Mouse (Mus musculus): Measurements from ENCODE around the gene Zbtb11. TPM values are rescaled to one million over a fixed set of nuclear protein-coding genes. Genes with fewer than 3 reads are reported as not detected.
"Not testable (repeated sequence)": the region's sequence is repeated elsewhere in the genome, so short reads cannot be mapped to it uniquely, and the experiment has no call there.

The Zbtb11 gene
- polyA plus RNA-seq, 1 experiment from 2014 or later = 19.9 TPM

GRCm38 (mm10) chr16:56027854-56028629, 54.4 kb downstream of the Zbtb11 start:
- H3K4me2 ChIP-seq = peak overlapping the region; percentile 69
- H3K9ac ChIP-seq = peak overlapping the region; percentile 92
- peaks cover 20% of the 10 kb centered on the region for H3K4me1 ChIP-seq
- H3K27me3 ChIP-seq = no peaks in the 10 kb centered on the region
- H3K36me3 ChIP-seq = peaks cover 28% of the 10 kb centered on the region
- peak overlapping the region; percentile 89 for H3K4me3 ChIP-seq (replicated peaks)
- no peaks in the 10 kb centered on the region for H3K9me3 ChIP-seq (replicated peaks)
- ATAC-seq (replicated peaks; ENCODE audit: low FRiP score) = no peak
- H3K27ac ChIP-seq = no peak overlapping the region
- 27% methylated on average over 12 of the region's 12 CpGs for WGBS

DNA sequence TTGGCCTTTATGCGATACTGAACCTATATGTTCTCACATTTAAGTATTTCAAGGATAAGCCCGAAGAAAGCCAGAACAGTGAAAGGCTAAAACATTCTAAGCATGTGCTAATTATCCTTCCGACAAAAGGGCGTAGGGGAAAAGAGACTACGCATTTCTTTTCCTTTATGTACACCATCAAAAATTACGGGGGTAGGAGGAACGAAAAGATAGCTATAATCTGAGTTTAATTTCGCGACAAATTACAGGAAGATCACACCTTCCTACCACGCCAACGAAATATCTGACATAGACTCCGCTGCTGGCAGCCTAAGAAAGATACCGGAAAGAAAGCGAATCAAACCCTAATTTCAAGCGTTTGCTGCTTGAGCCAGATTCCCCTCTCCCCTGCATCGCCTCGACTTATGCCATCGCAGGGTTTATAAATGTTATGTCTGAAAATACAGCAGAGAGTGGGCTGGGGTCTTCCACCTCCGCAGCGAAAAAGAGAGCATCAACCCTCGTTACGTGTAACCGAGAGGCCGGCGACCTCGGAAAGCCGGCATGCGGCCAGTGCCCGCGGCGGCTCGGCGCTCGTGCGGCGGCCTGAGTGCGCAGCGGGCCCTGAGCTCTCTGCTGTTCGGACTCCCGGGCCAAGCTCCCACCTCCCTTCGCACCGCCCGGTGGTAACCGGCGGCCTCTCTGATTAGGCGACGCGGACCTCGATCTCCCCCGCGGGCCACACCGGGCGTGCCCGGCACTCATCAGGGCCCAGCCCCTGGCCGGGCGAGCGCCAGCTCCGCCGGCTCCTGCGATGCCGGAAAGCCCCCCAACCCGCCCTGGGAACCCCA, 55.3 kb downstream of the Zbtb11 start:
- Histone ChIP-seq H3K27ac (peak overlapping the region; percentile 92), H3K4me1 (peaks cover 20% of the 10 kb centered on the region), H3K27me3 (no peaks in the 10 kb centered on the region), H3K4me2 (peak overlapping the region; percentile 69), H3K36me3 (peaks cover 36% of the 10 kb centered on the region), H3K9ac (peak overlapping the region; percentile 92), H3K4me3 (replicated peaks) (peak overlapping the region; percentile 89), H3K9me3 (replicated peaks) (no peaks in the 10 kb centered on the region)
- ATAC-seq (replicated peaks; ENCODE audit: low FRiP score) = peak; percentile 92
- WGBS = under 1% methylated on average over 62 of the region's 62 CpGs

GRCm38 (mm10) chr16:56029661-56030082, 56.0 kb downstream of the Zbtb11 start, which contains the start of gene Pcnp:
Gene Pcnp (minus strand): TSS chr16:56029739.
- Histone ChIP-seq H3K27me3 (no peaks in the 10 kb centered on the region), H3K9ac (peak within 1 kb of the TSS; percentile 92), H3K27ac (peak within 1 kb of the TSS; percentile 92), H3K36me3 (peaks cover 42% of the 10 kb centered on the region), H3K4me1 (peaks cover 20% of the 10 kb centered on the region), H3K4me3 (replicated peaks) (peak within 1 kb of the TSS; percentile 89), H3K9me3 (replicated peaks) (no peaks in the 10 kb centered on the region), H3K4me2 (peak within 1 kb of the TSS; percentile 69)
- ATAC-seq (replicated peaks; ENCODE audit: low FRiP score) = peak; percentile 99
- under 1% methylated on average over 39 of the region's 39 CpGs for WGBS

DNA sequence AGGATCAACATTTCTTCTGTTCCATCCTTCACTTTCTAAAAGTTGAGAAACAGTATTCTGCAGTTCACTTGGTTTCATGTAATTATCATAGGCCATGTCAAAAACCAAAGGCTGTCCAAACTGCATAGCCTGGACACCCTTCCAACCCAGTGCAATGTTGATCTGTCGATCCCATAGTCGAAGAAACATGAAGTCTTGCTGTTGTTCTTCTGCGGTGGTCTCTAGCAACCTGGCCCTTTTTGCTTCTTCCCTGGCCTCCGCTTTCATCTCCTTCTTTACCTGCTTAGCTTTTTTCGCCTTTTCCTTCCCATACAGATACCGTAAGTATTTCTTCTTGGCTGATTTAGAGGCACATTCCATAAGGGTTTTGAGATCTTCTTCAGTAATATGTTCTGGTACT, 60.9 kb downstream of the Zbtb11 start:
- Histone ChIP-seq H3K27ac (no peak overlapping the region), H3K27me3 (no peaks in the 10 kb centered on the region), H3K4me1 (peaks cover 23% of the 10 kb centered on the region), H3K36me3 (peaks cover 33% of the 10 kb centered on the region), H3K9me3 (replicated peaks) (no peaks in the 10 kb centered on the region), H3K4me2 (no peak overlapping the region), H3K9ac (no peak overlapping the region), H3K4me3 (replicated peaks) (no peak overlapping the region)
- 98% methylated on average over 6 of the region's 6 CpGs for WGBS
- no peak for ATAC-seq (replicated peaks; ENCODE audit: low FRiP score)

DNA sequence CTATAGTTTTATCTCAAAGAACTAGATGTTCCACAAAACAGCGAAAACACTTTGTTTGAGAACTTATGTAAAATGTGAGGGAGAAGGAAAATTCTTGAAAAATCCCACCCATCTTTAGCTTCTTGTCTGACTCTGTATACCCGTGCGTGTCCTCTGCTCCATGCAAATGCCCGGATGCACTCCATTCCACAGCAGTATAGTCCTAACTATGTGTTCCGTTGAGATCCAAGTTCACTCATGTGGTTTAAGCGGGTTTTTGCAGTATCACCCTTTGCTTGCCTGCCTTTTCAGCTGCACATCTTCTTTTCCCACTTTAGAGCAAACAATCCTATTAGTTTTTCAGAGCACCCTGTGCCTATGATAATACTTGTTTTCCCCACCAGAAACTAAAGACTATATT, 62.8 kb downstream of the Zbtb11 start:
- Histone ChIP-seq H3K4me2 (peak overlapping the region; percentile 65), H3K4me3 (replicated peaks) (peak overlapping the region; percentile 98), H3K27me3 (no peaks in the 10 kb centered on the region), H3K4me1 (peaks cover 15% of the 10 kb centered on the region), H3K9me3 (replicated peaks) (no peaks in the 10 kb centered on the region), H3K9ac (peak overlapping the region; percentile 91), H3K27ac (no peak overlapping the region), H3K36me3 (peaks cover 33% of the 10 kb centered on the region)
- no peak for ATAC-seq (replicated peaks; ENCODE audit: low FRiP score)
- 54% methylated on average over 6 of the region's 6 CpGs for WGBS

DNA sequence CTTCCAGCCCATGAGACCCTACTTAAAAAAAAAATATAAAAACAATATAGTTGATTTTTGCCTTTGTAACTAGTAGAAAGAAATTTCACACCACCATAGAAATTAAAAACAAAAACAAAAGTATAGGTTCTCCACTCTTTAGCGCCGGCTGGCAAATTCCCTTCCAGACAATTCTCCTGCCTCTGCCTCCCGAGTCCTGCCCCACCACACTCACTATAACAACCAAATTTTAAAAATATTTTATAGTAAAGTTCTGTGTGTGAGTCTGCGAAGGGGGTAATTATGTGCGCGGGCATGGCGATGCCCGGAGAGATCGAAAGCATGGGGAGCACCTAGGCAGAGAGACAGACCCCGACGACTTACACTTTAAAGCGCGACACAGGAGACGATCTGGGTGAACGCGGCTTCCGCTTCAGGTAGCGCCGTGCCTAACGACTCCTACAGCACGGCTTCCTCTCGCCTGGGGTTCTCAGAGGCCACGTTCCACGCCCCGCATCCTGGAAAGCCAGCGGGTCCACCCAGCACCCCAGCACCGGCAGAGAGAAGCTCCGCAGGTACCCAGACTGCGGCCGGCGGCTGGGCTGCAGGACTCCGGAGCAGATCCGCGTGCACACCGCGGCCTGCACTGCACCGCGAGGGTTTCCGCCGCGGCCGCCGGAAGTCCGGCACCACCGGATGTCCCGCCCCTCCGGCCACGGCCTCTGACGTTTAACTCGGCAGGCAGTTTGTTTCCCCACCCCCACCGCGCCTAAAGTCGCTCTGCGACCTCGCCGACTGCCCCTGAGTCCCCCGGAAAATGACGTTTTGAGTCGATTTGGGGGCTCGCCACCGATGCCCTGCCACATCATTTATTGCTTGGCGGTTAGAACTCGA, 63.7 kb downstream of the Zbtb11 start, which contains the start of gene Trmt10c:
Gene Trmt10c, minus strand, starts transcription at position 682 of the 873 bp plus-strand sequence.
- peak within 1 kb of the TSS; percentile 98 for H3K4me3 ChIP-seq (replicated peaks)
- H3K4me2 ChIP-seq = peak within 1 kb of the TSS; percentile 65
- ATAC-seq (replicated peaks; ENCODE audit: low FRiP score) = peak; percentile 100
- peaks cover 15% of the 10 kb centered on the region for H3K4me1 ChIP-seq
- H3K36me3 ChIP-seq = peaks cover 25% of the 10 kb centered on the region
- H3K27me3 ChIP-seq = no peaks in the 10 kb centered on the region
- peak within 1 kb of the TSS; percentile 91 for H3K9ac ChIP-seq
- WGBS = under 1% methylated on average over 63 of the region's 63 CpGs
- no peaks in the 10 kb centered on the region for H3K9me3 ChIP-seq (replicated peaks)
- peak within 1 kb of the TSS; percentile 93 for H3K27ac ChIP-seq

GRCm38 (mm10) chr16:56038090-56038489, 64.4 kb downstream of the Zbtb11 start:
- peak overlapping the region; percentile 91 for H3K9ac ChIP-seq
- peak overlapping the region; percentile 65 for H3K4me2 ChIP-seq
- peak overlapping the region; percentile 98 for H3K4me3 ChIP-seq (replicated peaks)
- peak overlapping the region; percentile 93 for H3K27ac ChIP-seq
- H3K9me3 ChIP-seq (replicated peaks) = no peaks in the 10 kb centered on the region
- WGBS = 34% methylated on average over 8 of the region's 8 CpGs
- no peaks in the 10 kb centered on the region for H3K27me3 ChIP-seq
- peaks cover 15% of the 10 kb centered on the region for H3K4me1 ChIP-seq
- peaks cover 18% of the 10 kb centered on the region for H3K36me3 ChIP-seq
- peak; percentile 40 for ATAC-seq (replicated peaks; ENCODE audit: low FRiP score)

DNA sequence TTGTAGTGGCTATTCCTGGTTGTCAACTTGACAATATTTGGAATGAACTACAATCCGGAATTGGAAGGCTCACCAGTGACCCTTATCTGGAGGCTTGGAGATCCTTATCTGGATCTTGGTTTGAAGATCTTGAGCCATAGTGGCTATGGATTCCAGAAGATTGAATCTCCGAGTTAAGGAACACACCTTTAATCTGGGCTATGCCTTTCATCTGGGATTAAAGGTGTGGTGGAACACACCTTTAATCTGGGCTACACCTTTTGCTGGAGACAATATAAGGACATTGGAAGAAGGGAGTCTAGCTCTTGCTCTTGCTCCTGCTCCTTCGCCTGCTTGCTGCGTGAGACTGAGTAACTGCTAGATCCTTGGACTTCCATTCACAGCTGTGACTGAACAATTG, 74.4 kb downstream of the Zbtb11 start, which contains the start of gene Senp7:
Gene Senp7, plus strand, starts transcription at position 301 of the 400 bp plus-strand sequence.
- H3K9ac ChIP-seq; H3K4me2 ChIP-seq; H3K4me3 ChIP-seq (replicated peaks); ATAC-seq (replicated peaks; ENCODE audit: low FRiP score); H3K36me3 ChIP-seq; H3K27me3 ChIP-seq; H3K27ac ChIP-seq; H3K4me1 ChIP-seq; H3K9me3 ChIP-seq (replicated peaks): not testable (repeated sequence)
- WGBS = no CpG with 5 or more reads among the region's 4 CpGs

DNA sequence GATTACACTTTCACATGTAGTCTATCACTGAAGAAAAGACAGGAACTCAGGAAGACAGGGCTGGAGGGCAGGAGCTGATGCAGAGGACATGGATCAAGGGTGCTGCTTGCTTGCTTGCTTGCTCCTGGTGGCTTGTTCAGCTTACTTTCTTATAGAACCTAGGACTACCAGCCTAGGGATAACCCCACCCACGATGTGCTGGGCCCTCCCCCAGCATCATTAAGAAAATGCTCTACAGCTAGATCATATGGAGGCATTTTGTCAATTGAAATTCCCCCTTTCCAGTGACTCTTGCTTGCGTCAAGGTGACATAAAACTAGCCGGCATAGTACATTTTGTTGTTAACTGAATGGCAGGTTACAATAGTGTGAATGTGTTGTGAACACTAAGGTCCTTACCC, 82.2 kb downstream of the Zbtb11 start:
- Histone ChIP-seq H3K9ac (no peak overlapping the region), H3K4me2 (no peak overlapping the region), H3K4me1 (no peaks in the 10 kb centered on the region), H3K36me3 (no peaks in the 10 kb centered on the region), H3K27me3 (no peaks in the 10 kb centered on the region), H3K4me3 (replicated peaks) (no peak overlapping the region), H3K9me3 (replicated peaks) (no peaks in the 10 kb centered on the region), H3K27ac (no peak overlapping the region)
- WGBS = 80% methylated on average over 3 of the region's 3 CpGs
- no peak for ATAC-seq (replicated peaks; ENCODE audit: low FRiP score)

DNA sequence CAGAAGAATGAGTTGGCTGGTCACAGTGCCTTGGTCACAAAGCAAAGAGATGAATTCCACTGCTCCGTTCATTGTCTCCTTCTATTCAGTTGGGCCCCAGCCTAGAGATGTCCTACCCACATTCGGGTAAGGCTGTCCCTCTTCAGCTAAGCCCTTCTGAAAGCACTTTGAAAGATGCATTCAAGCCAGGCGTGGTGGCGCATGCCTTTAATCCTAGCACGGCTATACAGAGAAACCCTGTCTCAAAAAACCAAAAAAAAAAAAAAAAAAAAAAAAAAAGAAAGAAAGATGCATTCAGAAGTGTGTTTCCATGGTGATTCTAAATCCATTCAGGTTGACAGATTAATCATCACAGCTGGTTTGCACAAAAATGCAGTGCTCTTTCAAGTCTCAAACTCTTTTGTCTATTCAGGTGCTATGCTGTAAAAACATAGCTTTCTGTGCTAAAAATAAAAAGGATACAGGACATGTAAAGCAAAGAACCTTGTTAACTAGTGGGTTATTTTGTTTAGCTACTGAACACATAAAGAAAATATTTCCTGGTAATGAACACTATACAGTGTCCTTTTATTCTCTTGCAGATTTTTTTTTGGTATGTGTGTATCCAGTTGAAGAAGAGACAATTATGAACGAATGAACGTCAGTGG, 83.4 kb downstream of the Zbtb11 start:
- H3K4me1 ChIP-seq = no peaks in the 10 kb centered on the region
- WGBS = 82% methylated on average over 7 of the region's 7 CpGs
- H3K9ac ChIP-seq = no peak overlapping the region
- ATAC-seq (replicated peaks; ENCODE audit: low FRiP score) = no peak
- no peak overlapping the region for H3K4me3 ChIP-seq (replicated peaks)
- no peaks in the 10 kb centered on the region for H3K36me3 ChIP-seq
- H3K9me3 ChIP-seq (replicated peaks) = no peaks in the 10 kb centered on the region
- H3K4me2 ChIP-seq = no peak overlapping the region
- no peak overlapping the region for H3K27ac ChIP-seq
- H3K27me3 ChIP-seq = no peaks in the 10 kb centered on the region

- no peak for ATAC-seq (replicated peaks; ENCODE audit: low FRiP score)
Observed at GRCm38 (mm10) chr16:56058151-56058550, 84.5 kb downstream of the Zbtb11 start.

More at GRCm38 (mm10) chr16:56058151-56058550, 84.5 kb downstream of the Zbtb11 start:
- Histone ChIP-seq H3K4me2 (no peak overlapping the region), H3K36me3 (no peaks in the 10 kb centered on the region), H3K27ac (no peak overlapping the region), H3K27me3 (no peaks in the 10 kb centered on the region), H3K9me3 (replicated peaks) (no peaks in the 10 kb centered on the region), H3K4me1 (no peaks in the 10 kb centered on the region), H3K9ac (no peak overlapping the region), H3K4me3 (replicated peaks) (no peak overlapping the region)
- 88% methylated on average over 10 of the region's 10 CpGs for WGBS

Data from kidney, embryonic 15.5 days (tissue).